Mouse (Mus musculus) kidney, embryonic 15.5 days (tissue): ENCODE data around the gene Mepce. TPM values are rescaled to one million over a fixed set of nuclear protein-coding genes. Genes with fewer than 3 reads are reported as not detected.
"Not testable (repeated sequence)": the region's sequence is repeated elsewhere in the genome, so short reads cannot be mapped to it uniquely, and the experiment has no call there.

Experiments
- ATAC-seq: fragments of 200-750 bp; cut with Nextera tagmentation; replicated peaks from 2 replicates; pipeline ENCODE4 v1.8.0; 2017; ENCODE audit warnings: moderate TSS enrichment; ENCODE audit not compliant: low FRiP score
- H3K27ac ChIP-seq: fragments of 300-500 bp; sonication (generic); 2 replicates; pipeline ENCODE4 v1.5.1; 2015; ENCODE audit warnings: mild to moderate bottlenecking, inconsistent platforms
- H3K27me3 ChIP-seq: fragments of 300-500 bp; sonication (generic); 2 replicates; pipeline ENCODE4 v1.6.1; 2015; ENCODE audit warnings: inconsistent platforms
- H3K36me3 ChIP-seq: fragments of 300-500 bp; sonication (generic); 2 replicates; pipeline ENCODE4 v1.6.1; 2015; ENCODE audit warnings: inconsistent platforms
- H3K4me1 ChIP-seq: fragments of 300-500 bp; sonication (generic); 2 replicates; pipeline ENCODE4 v1.6.1; 2015; ENCODE audit warnings: inconsistent platforms
- H3K4me2 ChIP-seq: fragments of 300-500 bp; sonication (generic); 2 replicates; pipeline ENCODE4 v1.6.1; 2015; ENCODE audit warnings: moderate library complexity, mild to moderate bottlenecking, inconsistent platforms
- H3K4me3 ChIP-seq: fragments of 300-500 bp; sonication (generic); replicated peaks from 2 replicates; pipeline ENCODE4 v1.5.1; 2015; ENCODE audit warnings: mild to moderate bottlenecking, inconsistent platforms
- H3K9ac ChIP-seq: fragments of 300-500 bp; sonication (generic); 2 replicates; pipeline ENCODE4 v1.6.1; 2015; ENCODE audit warnings: mild to moderate bottlenecking, inconsistent platforms
- H3K9me3 ChIP-seq: fragments of 300-500 bp; sonication (generic); replicated peaks from 2 replicates; pipeline ENCODE4 v1.6.1; 2016; ENCODE audit warnings: inconsistent platforms
- WGBS: fragments of 180-500 bp; shearing (Covaris S2); methylation state at CpG from one replicate; pipeline ENCODE4 v1.1.7; 2015; ENCODE audit warnings: mixed read lengths; 5-methylcytosine and 5-hydroxymethylcytosine counted together
- polyA plus RNA-seq: library from polyadenylated mRNA; unstranded; fragments of >200 nt; fragmentation: Nextera tagmentation; extraction: Ambion mirVana; gene quantifications from 2 replicates; pipeline ENCODE4 v1.2.1, GENCODE M21; 2015

Gene Mepce
- polyA plus RNA-seq, 1 experiment from 2014 or later = 10.4 TPM

GRCm38 (mm10) chr5:137755425-137755824 is 32.0 kb downstream of the Mepce start:
- Histone ChIP-seq H3K4me1 (0 out of 2 replicates have a peak, but pooled peaks cover 14% of the 10 kb centered on the region), H3K4me3 (no peak overlapping the region), H3K9ac (no peak overlapping the region), H3K36me3 (peaks cover 87% of the 10 kb centered on the region), H3K9me3 (no peaks in the 10 kb centered on the region), H3K27me3 (no peaks in the 10 kb centered on the region), H3K4me2 (no peak overlapping the region), H3K27ac (no peak overlapping the region)
- ATAC-seq = no peak
- WGBS = 82% methylated on average over 5 of the region's 5 CpGs

DNA sequence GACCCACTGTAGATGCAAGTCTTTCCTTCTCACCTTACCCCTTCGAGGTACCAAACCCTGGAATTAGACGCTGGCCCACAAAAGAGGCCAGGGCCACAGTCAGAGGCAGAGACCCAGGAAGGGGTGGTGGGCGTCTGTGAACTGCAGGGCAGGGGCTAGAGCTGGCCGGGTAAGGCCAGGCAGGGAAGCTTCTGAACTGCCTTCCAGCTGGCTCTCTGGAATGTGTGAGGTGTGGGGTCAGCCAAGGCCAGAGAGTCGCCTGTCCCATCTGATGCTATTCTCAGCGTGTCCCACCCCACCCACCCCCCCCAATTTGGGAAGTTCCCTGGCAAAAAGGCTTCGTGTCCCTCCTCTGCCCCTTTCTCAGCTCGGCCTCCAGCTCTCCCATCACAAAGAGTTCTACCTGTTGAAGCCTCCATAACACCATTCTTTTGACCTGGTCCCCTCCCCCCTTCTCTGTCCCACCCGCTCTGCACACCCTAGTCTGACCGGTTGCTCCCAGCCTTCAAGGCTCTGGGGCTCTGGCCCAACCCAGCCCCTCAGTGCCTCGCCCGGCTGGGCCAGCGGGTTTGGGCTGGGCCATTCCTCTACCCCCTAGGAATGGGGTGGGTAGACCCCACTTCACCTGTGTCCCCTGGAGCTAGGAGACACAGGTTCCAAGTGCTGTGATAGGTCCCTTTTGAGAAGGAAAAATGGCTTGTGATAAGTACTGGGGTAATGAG is 34.2 kb downstream of the Mepce start:
- no peak overlapping the region for H3K4me3 ChIP-seq
- no peaks in the 10 kb centered on the region for H3K27me3 ChIP-seq
- H3K9me3 ChIP-seq = no peaks in the 10 kb centered on the region
- H3K4me2 ChIP-seq = no peak overlapping the region
- peaks cover 28% of the 10 kb centered on the region for H3K4me1 ChIP-seq
- no peak overlapping the region for H3K9ac ChIP-seq
- H3K27ac ChIP-seq = no peak overlapping the region
- peaks cover 76% of the 10 kb centered on the region for H3K36me3 ChIP-seq
- no peak for ATAC-seq
- 74% methylated on average over 12 of the region's 13 CpGs for WGBS

- 82% methylated on average over 6 of the region's 6 CpGs for WGBS
- Histone ChIP-seq H3K27ac (no peak overlapping the region), H3K9me3 (no peaks in the 10 kb centered on the region), H3K9ac (no peak overlapping the region), H3K36me3 (peaks cover 64% of the 10 kb centered on the region), H3K4me2 (no peak overlapping the region), H3K4me1 (peaks cover 37% of the 10 kb centered on the region), H3K4me3 (no peak overlapping the region), H3K27me3 (no peaks in the 10 kb centered on the region)
- ATAC-seq = no peak
These were observed 35.5 kb downstream of the Mepce start for GRCm38 (mm10) chr5:137751988-137752387.

- no peaks in the 10 kb centered on the region for H3K27me3 ChIP-seq
- no peak overlapping the region for H3K27ac ChIP-seq
- peaks cover 59% of the 10 kb centered on the region for H3K36me3 ChIP-seq
- H3K4me2 ChIP-seq = no peak overlapping the region
- no peak overlapping the region for H3K9ac ChIP-seq
- H3K4me1 ChIP-seq = peaks cover 37% of the 10 kb centered on the region
- H3K4me3 ChIP-seq = no peak overlapping the region
- H3K9me3 ChIP-seq = no peaks in the 10 kb centered on the region
- ATAC-seq = no peak
- 92% methylated on average over 13 of the region's 13 CpGs for WGBS
These were observed 36.1 kb downstream of the Mepce start for GRCm38 (mm10) chr5:137751221-137751887.

- Histone ChIP-seq H3K4me1 (peaks cover 37% of the 10 kb centered on the region), H3K36me3 (peaks cover 48% of the 10 kb centered on the region)
- not testable (repeated sequence) for H3K9ac ChIP-seq, H3K27ac ChIP-seq, H3K4me3 ChIP-seq, H3K9me3 ChIP-seq, H3K4me2 ChIP-seq, ATAC-seq, H3K27me3 ChIP-seq
- 92% methylated on average over 6 of the region's 8 CpGs for WGBS
These were observed 37.2 kb downstream of the Mepce start for GRCm38 (mm10) chr5:137750212-137750611.

- Histone ChIP-seq H3K9me3 (no peaks in the 10 kb centered on the region), H3K27me3 (no peaks in the 10 kb centered on the region), H3K36me3 (peaks cover 44% of the 10 kb centered on the region), H3K4me1 (peaks cover 41% of the 10 kb centered on the region), H3K27ac (peak overlapping the region; percentile 99), H3K4me3 (peak overlapping the region; percentile 77), H3K4me2 (peak overlapping the region; percentile 86), H3K9ac (0 out of 2 replicates have a peak overlapping the region, but pooled peaks have one; percentile 85)
- no peak for ATAC-seq
- 26% methylated on average over 6 of the region's 6 CpGs for WGBS
These were observed 38.1 kb downstream of the Mepce start for GRCm38 (mm10) chr5:137749196-137749836.

DNA sequence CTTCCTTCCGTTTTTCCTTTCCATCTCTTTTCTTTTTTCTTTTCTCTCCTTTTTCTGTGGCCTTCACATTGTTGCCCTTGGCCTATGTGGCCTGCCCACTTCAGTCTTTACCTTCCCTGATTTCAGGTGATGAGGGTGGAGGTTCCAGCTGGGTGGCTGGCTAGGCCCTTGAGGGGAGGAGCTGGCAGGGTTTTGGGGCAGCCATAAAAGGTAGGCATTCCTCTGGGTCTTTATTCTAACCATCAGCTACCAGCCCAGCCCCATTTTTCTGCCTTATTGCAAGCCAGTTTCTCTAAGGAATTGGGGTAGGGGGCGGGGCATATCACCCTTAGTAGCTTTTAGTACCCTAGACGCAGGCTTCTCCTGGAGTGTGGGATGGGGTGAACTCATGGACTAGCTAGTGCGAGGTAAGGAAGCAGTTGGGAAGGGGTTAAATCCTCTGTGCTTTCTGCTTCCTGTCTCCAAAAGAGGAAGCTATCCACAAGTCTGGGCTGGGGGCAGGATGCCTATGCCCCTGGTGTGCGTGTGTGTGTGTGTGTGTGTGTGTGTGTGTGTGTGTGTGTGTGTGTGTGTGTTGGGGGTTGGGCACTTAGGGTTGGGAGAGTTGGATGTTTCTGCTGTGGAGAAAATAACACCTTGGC is 39.2 kb downstream of the Mepce start:
- Histone ChIP-seq H3K27ac (peak overlapping the region; percentile 99), H3K27me3 (no peaks in the 10 kb centered on the region), H3K4me1 (peaks cover 41% of the 10 kb centered on the region), H3K4me2 (peak overlapping the region; percentile 86), H3K4me3 (peak overlapping the region; percentile 77), H3K9ac (peak overlapping the region; percentile 85), H3K9me3 (no peaks in the 10 kb centered on the region), H3K36me3 (peaks cover 35% of the 10 kb centered on the region)
- WGBS = 26% methylated on average over 5 of the region's 5 CpGs
- ATAC-seq = no peak

- WGBS = 2% methylated on average over 26 of the region's 26 CpGs
- Histone ChIP-seq H3K27ac (peak overlapping the region; percentile 99), H3K4me1 (peaks cover 41% of the 10 kb centered on the region), H3K4me2 (peak overlapping the region; percentile 86), H3K27me3 (no peaks in the 10 kb centered on the region), H3K9me3 (no peaks in the 10 kb centered on the region), H3K9ac (peak overlapping the region; percentile 85), H3K36me3 (peaks cover 27% of the 10 kb centered on the region), H3K4me3 (peak overlapping the region; percentile 77)
- peak; percentile 26 for ATAC-seq
These were observed 40.0 kb downstream of the Mepce start for GRCm38 (mm10) chr5:137747326-137747961.

DNA sequence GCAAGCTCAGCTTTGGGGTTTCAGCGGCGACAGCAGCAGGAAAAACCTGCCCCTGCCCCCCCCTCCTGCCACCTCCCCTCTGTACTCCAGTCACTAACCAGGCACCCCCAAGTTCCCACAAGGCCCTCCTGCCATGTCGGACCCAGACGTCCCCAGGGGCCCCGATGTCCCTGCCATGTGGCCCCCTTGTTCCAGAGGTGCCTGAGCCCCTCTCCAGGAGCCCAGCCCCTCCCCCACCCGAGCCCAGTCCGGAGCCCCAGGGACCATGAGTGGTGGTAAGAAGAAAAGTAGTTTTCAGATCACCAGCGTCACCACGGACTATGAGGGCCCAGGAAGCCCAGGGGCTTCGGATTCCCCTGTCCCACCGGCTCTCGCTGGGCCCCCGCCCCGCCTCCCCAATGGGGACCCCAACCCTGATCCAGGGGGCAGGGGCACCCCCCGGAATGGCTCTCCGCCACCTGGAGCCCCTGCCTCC is 40.6 kb downstream of the Mepce start:
- under 1% methylated on average over 16 of the region's 16 CpGs for WGBS
- no peaks in the 10 kb centered on the region for H3K27me3 ChIP-seq
- peak; percentile 13; the same call in 1 of the 2 replicates for ATAC-seq

DNA sequence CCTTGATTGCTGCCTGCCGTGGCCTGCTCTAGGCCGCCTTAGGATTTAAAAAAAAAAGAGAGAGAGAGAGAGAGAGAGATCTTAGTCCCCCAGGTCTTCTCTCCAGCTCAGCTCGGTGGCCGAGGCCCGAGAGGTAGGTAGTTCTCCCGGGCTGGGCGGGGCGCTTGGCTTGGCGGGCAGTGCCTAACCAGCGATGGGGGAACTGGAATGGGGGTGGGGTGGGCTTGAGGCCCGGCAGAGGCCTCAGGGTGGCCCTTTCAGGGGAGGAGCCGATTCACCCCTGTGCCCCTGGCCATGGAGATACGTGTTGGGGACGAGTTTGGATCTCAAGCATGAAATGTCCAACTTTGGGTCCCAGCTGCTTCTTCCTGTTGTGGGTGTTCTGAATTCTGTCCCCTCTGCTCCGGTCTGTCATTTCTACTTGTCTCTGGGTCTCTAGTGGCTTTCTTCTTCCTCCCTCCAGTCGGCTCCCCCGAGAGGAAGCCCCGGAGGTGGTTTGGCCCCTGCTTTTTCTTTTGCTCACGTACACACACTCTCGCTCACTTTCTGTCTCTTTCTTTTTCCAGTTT is 41.1 kb downstream of the Mepce start:
- peaks cover 42% of the 10 kb centered on the region for H3K4me1 ChIP-seq
- H3K4me2 ChIP-seq = peak overlapping the region; percentile 86
- peak overlapping the region; percentile 99 for H3K27ac ChIP-seq
- no peaks in the 10 kb centered on the region for H3K27me3 ChIP-seq
- peak overlapping the region; percentile 85 for H3K9ac ChIP-seq
- 0% methylated on average over 20 of the region's 20 CpGs for WGBS
- ATAC-seq = peak; percentile 20
- H3K9me3 ChIP-seq = no peaks in the 10 kb centered on the region
- peaks cover 16% of the 10 kb centered on the region for H3K36me3 ChIP-seq
- H3K4me3 ChIP-seq = peak overlapping the region; percentile 77

More for the DNA sequence above, 40.6 kb downstream of the Mepce start:
- H3K4me2 ChIP-seq = peak overlapping the region; percentile 86
- peaks cover 39% of the 10 kb centered on the region for H3K4me1 ChIP-seq
- H3K9ac ChIP-seq = peak overlapping the region; percentile 85
- no peaks in the 10 kb centered on the region for H3K9me3 ChIP-seq
- H3K36me3 ChIP-seq = peaks cover 21% of the 10 kb centered on the region
- H3K27ac ChIP-seq = peak overlapping the region; percentile 99
- peak overlapping the region; percentile 77 for H3K4me3 ChIP-seq
